35 mouse cellular contexts compared by ENCODE assay signal in genomic region chr9:110712545-110712944, GRCm38 (mm10). TPM values are rescaled to one million over a fixed set of nuclear protein-coding genes. Genes with fewer than 3 reads are reported as not detected.
"Had no signal": no experiment of that assay in that cellular context is flagged by ENCODE, and none has a peak within 500 bp of the region (broad histone marks: within the 10 kb centered on the region; RNA-seq: fewer than 3 reads in every experiment).

No protein-coding gene starts in this region.

- H3K27me3 ChIP-seq: limb, embryonic 12.5 days; limb, embryonic 13.5 days; limb, embryonic 15.5 days; liver, embryonic 12.5 days; liver, embryonic 13.5 days; liver, embryonic 15.5 days; lung, embryonic 15.5 days; megakaryocyte, embryonic 14.5 days; midbrain, embryonic 12.5 days; midbrain, embryonic 13.5 days; midbrain, embryonic 15.5 days; neural tube, embryonic 12.5 days; neural tube, embryonic 13.5 days had no signal

- H3K4me1 ChIP-seq: limb, embryonic 12.5 days; midbrain, embryonic 12.5 days; midbrain, embryonic 13.5 days; midbrain, embryonic 15.5 days; neural tube, embryonic 12.5 days had no signal

- H3K27ac ChIP-seq: limb, embryonic 10.5 days; limb, embryonic 12.5 days; limb, embryonic 13.5 days; limb, embryonic 15.5 days; liver, embryonic 12.5 days; liver, embryonic 13.5 days; liver, embryonic 14.5 days; liver, embryonic 15.5 days; lung, embryonic 15.5 days; macrophage; midbrain, embryonic 10.5 days; midbrain, embryonic 12.5 days; midbrain, embryonic 13.5 days; midbrain, embryonic 15.5 days; neural tube, embryonic 12.5 days; neural tube, embryonic 13.5 days had no signal

- DNase-seq: left cerebral cortex, postnatal 4 days; liver; liver, embryonic 13.5 days; liver, postnatal 0 days; lung, adult 18-20 months; lung, adult 2 months; lung, embryonic 14.5 days; lung, postnatal 10 days; lung, postnatal 14 days; lung, postnatal 36 days; lung, postnatal 4 days; midbrain, embryonic 14.5 days had no signal

- ATAC-seq: liver, embryonic 12.5 days; liver, postnatal 0 days; lung, postnatal 0 days; midbrain, embryonic 13.5 days; midbrain, embryonic 15.5 days; midbrain, embryonic 16.5 days had no signal

- H3K9ac ChIP-seq: limb, embryonic 12.5 days; limb, embryonic 13.5 days; limb, embryonic 15.5 days; liver, embryonic 12.5 days; liver, embryonic 13.5 days; liver, embryonic 14.5 days; liver, embryonic 15.5 days; liver, postnatal 0 days; lung, embryonic 14.5 days; lung, embryonic 15.5 days; midbrain, embryonic 12.5 days; midbrain, embryonic 13.5 days; midbrain, embryonic 15.5 days; neural tube, embryonic 12.5 days; neural tube, embryonic 13.5 days had no signal

- H3K4me3 ChIP-seq: limb, embryonic 10.5 days; limb, embryonic 12.5 days; limb, embryonic 13.5 days; limb, embryonic 15.5 days; liver, embryonic 12.5 days; liver, embryonic 13.5 days; liver, embryonic 15.5 days; lung, embryonic 15.5 days; midbrain, embryonic 10.5 days; midbrain, embryonic 12.5 days; midbrain, embryonic 13.5 days; midbrain, embryonic 15.5 days; myocyte; neural tube, embryonic 12.5 days; neural tube, embryonic 13.5 days had no signal

- H3K4me2 ChIP-seq: limb, embryonic 12.5 days; limb, embryonic 13.5 days; limb, embryonic 15.5 days; liver, embryonic 11.5 days; liver, embryonic 12.5 days; liver, embryonic 13.5 days; liver, embryonic 15.5 days; lung, embryonic 14.5 days; lung, embryonic 15.5 days; midbrain, embryonic 11.5 days; midbrain, embryonic 12.5 days; midbrain, embryonic 13.5 days; midbrain, embryonic 15.5 days; neural tube, embryonic 12.5 days; neural tube, embryonic 13.5 days had no signal

- H3K9me3 ChIP-seq: limb, embryonic 10.5 days; limb, embryonic 12.5 days; limb, embryonic 13.5 days; limb, embryonic 15.5 days; liver, embryonic 12.5 days; liver, embryonic 13.5 days; liver, embryonic 15.5 days; lung, embryonic 15.5 days; megakaryocyte, embryonic 14.5 days; midbrain, embryonic 10.5 days; midbrain, embryonic 12.5 days; midbrain, embryonic 13.5 days; midbrain, embryonic 15.5 days; neural tube, embryonic 12.5 days; neural tube, embryonic 13.5 days had no signal

RNA-seq across cellular contexts. Expression of gene Myl3, which starts 29.1 kb away (rescaled TPM):
- polyA plus RNA-seq: liver, adult 2 months; macrophage; midbrain, embryonic 13.5 days; midbrain, postnatal 0 days had no signal
